Mouse (Mus musculus): ENCODE measurements around the gene Ccdc155.
A peak's percentile ranks its signal among the peaks of the same experiment; 100 is the strongest.
"Not testable (repeated sequence)": the region's sequence is repeated elsewhere in the genome, so short reads cannot be mapped to it uniquely, and the experiment has no call there.

Gene Ccdc155

GRCm38 (mm10) chr7:45191161-45191560 lies 13.5 kb downstream of the Ccdc155 start:
- DNase-seq (ENCODE audit: low spot score) = no peak

GRCm38 (mm10) chr7:45190186-45190585 lies 14.5 kb downstream of the Ccdc155 start:
- no peak for DNase-seq (ENCODE audit: low spot score)

- no peak for DNase-seq (ENCODE audit: low spot score)
Observed at GRCm38 (mm10) chr7:45189600-45189999, 15.1 kb downstream of the Ccdc155 start.

GRCm38 (mm10) chr7:45185921-45186320 lies 18.8 kb downstream of the Ccdc155 start:
- DNase-seq (ENCODE audit: low spot score) = no peak

- no peak for DNase-seq (ENCODE audit: low spot score)
Observed at GRCm38 (mm10) chr7:45183672-45184071, 21.0 kb downstream of the Ccdc155 start.

GRCm38 (mm10) chr7:45182606-45183005 lies 22.1 kb downstream of the Ccdc155 start:
- DNase-seq (ENCODE audit: low spot score) = no peak

- DNase-seq (ENCODE audit: low spot score) = peak; percentile 84
Observed at GRCm38 (mm10) chr7:45182199-45182601, 22.5 kb downstream of the Ccdc155 start.

- no peak for DNase-seq (ENCODE audit: low spot score)
Observed at GRCm38 (mm10) chr7:45181540-45181939, 23.2 kb downstream of the Ccdc155 start.

- no peak for DNase-seq (ENCODE audit: low spot score)
Observed at GRCm38 (mm10) chr7:45180896-45181477, 23.7 kb downstream of the Ccdc155 start, which contains the start of gene Pth2. TSS of gene Pth2 (plus strand) at chr7:45180995.

- DNase-seq (ENCODE audit: low spot score) = no peak
Observed at GRCm38 (mm10) chr7:45179469-45179868, 25.2 kb downstream of the Ccdc155 start, which contains the start of gene Gfy. TSS of gene Gfy (minus strand) at chr7:45179569.

- no peak for DNase-seq (ENCODE audit: low spot score)
Observed at GRCm38 (mm10) chr7:45178550-45178949, 26.1 kb downstream of the Ccdc155 start.

- DNase-seq (ENCODE audit: low spot score) = no peak
Observed at GRCm38 (mm10) chr7:45176356-45176755, 28.3 kb downstream of the Ccdc155 start.

- DNase-seq (ENCODE audit: low spot score) = no peak
Observed at GRCm38 (mm10) chr7:45175929-45176328, 28.8 kb downstream of the Ccdc155 start.

- no peak for DNase-seq (ENCODE audit: low spot score)
Observed at GRCm38 (mm10) chr7:45175398-45175797, 29.3 kb downstream of the Ccdc155 start.

- DNase-seq (ENCODE audit: low spot score) = no peak
Observed at GRCm38 (mm10) chr7:45174567-45175280, 30.0 kb downstream of the Ccdc155 start.

- not testable (repeated sequence) for DNase-seq (ENCODE audit: low spot score)
Observed at GRCm38 (mm10) chr7:45173772-45174171, 30.9 kb downstream of the Ccdc155 start.

- no peak for DNase-seq (ENCODE audit: low spot score)
Observed at GRCm38 (mm10) chr7:45172974-45173373, 31.7 kb downstream of the Ccdc155 start.

GRCm38 (mm10) chr7:45169495-45169894 lies 35.2 kb downstream of the Ccdc155 start:
- no peak for DNase-seq (ENCODE audit: low spot score)

- no peak for DNase-seq (ENCODE audit: low spot score)
Observed at GRCm38 (mm10) chr7:45168656-45169055, 36.0 kb downstream of the Ccdc155 start.

GRCm38 (mm10) chr7:45167761-45168445 lies 36.8 kb downstream of the Ccdc155 start:
- DNase-seq (ENCODE audit: low spot score) = no peak

GRCm38 (mm10) chr7:45166950-45167401 lies 37.7 kb downstream of the Ccdc155 start:
- no peak for DNase-seq (ENCODE audit: low spot score)

GRCm38 (mm10) chr7:45165701-45166100 lies 39.0 kb downstream of the Ccdc155 start:
- no peak for DNase-seq (ENCODE audit: low spot score)

- DNase-seq (ENCODE audit: low spot score) = no peak
Observed at GRCm38 (mm10) chr7:45164833-45165232, 39.9 kb downstream of the Ccdc155 start.
